Mouse (Mus musculus) testis, adult 2 months (tissue): ENCODE results near the gene Repin1. TPM values are rescaled to one million over a fixed set of nuclear protein-coding genes. Genes with fewer than 3 reads are reported as not detected.

Experiments used
- H3K27ac ChIP-seq: fragments of 200-500 bp; 2 replicates; pipeline ENCODE4 v1.5.1; 2012; ENCODE audit warnings: low read depth, low read length; ENCODE audit not compliant: control insufficient read depth, insufficient read depth
- H3K27me3 ChIP-seq: fragments of 200-500 bp; 2 replicates; pipeline ENCODE4 v1.6.1; 2012; ENCODE audit warnings: mild to moderate bottlenecking, low read length, moderate library complexity; ENCODE audit not compliant: control insufficient read depth, insufficient read depth
- H3K36me3 ChIP-seq: fragments of 200-500 bp; 2 replicates; pipeline ENCODE4 v1.6.1; 2012; ENCODE audit warnings: mild to moderate bottlenecking, low read length; ENCODE audit not compliant: control insufficient read depth, insufficient read depth
- H3K4me1 ChIP-seq: fragments of 200-500 bp; 2 replicates; pipeline ENCODE4 v1.6.1; 2012; ENCODE audit warnings: low read length; ENCODE audit not compliant: control insufficient read depth, insufficient read depth
- H3K4me3 ChIP-seq: fragments of 200-500 bp; 2 replicates; pipeline ENCODE4 v1.5.1; 2012; ENCODE audit warnings: low read depth, mild to moderate bottlenecking, low read length, moderate library complexity, mixed read lengths; ENCODE audit not compliant: control insufficient read depth
- CTCF ChIP-seq: fragments of 200-500 bp; IDR thresholded peaks from 2 replicates; pipeline ENCODE4 v1.5.1; 2012; ENCODE audit warnings: low read depth, mild to moderate bottlenecking, inconsistent platforms, low read length, moderate library complexity; ENCODE audit not compliant: control insufficient read depth, insufficient read depth, insufficient replicate concordance
- POLR2A ChIP-seq: fragments of 200-500 bp; IDR thresholded peaks from 2 replicates; pipeline ENCODE4 v1.6.1; 2012; ENCODE audit warnings: low read depth, mild to moderate bottlenecking, inconsistent platforms, low read length, moderate library complexity; ENCODE audit not compliant: control insufficient read depth
- polyA plus RNA-seq: library from polyadenylated mRNA; depleted of rRNA; stranded (reverse); fragments of >200 nt; gene quantifications from 2 replicates; pipeline ENCODE4 v1.2.3, GENCODE M21; 2012

The Repin1 gene
- polyA plus RNA-seq, 1 experiment = 17.8 TPM

- Histone ChIP-seq H3K27ac (no peak overlapping the region), H3K36me3 (no peaks in the 10 kb centered on the region), H3K27me3 (no peaks in the 10 kb centered on the region), H3K4me3 (peak overlapping the region; percentile 39), H3K4me1 (peaks cover 9% of the 10 kb centered on the region)
- TF ChIP-seq POLR2A = no peak
Observed at GRCm38 (mm10) chr6:48626984-48627383, 33.3 kb downstream of the Repin1 start.

- H3K27me3 ChIP-seq = no peaks in the 10 kb centered on the region
- H3K4me1 ChIP-seq = peaks cover 9% of the 10 kb centered on the region
- H3K36me3 ChIP-seq = no peaks in the 10 kb centered on the region
- no peak overlapping the region for H3K27ac ChIP-seq
- H3K4me3 ChIP-seq = peak overlapping the region; percentile 39
- TF ChIP-seq CTCF (no peak), POLR2A (no peak)
Observed at GRCm38 (mm10) chr6:48627511-48627924, 33.8 kb downstream of the Repin1 start.

DNA sequence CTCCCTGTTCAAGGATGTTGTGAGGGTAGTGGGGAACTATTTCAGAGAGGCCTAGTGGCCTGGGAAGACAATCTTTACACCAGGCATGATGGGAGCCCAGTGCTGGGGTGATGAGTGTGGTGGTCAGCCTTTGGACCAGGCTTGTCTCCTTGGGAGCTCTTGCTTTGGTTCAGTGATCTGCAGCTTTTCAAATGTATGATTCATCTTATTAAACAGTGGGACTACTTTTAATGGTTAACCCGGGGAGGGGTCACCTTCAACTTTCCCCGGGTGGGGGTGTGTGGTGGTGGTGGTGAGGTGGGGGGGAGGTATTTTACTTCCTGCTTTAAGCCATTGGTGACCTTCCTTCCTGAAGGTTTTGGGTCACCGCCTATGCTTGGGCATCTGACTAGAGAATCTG is 34.7 kb downstream of the Repin1 start:
- Histone ChIP-seq H3K27me3 (no peaks in the 10 kb centered on the region), H3K4me3 (no peak overlapping the region), H3K4me1 (peaks cover 9% of the 10 kb centered on the region), H3K27ac (no peak overlapping the region), H3K36me3 (no peaks in the 10 kb centered on the region)
- TF ChIP-seq CTCF (no peak), POLR2A (no peak)

DNA sequence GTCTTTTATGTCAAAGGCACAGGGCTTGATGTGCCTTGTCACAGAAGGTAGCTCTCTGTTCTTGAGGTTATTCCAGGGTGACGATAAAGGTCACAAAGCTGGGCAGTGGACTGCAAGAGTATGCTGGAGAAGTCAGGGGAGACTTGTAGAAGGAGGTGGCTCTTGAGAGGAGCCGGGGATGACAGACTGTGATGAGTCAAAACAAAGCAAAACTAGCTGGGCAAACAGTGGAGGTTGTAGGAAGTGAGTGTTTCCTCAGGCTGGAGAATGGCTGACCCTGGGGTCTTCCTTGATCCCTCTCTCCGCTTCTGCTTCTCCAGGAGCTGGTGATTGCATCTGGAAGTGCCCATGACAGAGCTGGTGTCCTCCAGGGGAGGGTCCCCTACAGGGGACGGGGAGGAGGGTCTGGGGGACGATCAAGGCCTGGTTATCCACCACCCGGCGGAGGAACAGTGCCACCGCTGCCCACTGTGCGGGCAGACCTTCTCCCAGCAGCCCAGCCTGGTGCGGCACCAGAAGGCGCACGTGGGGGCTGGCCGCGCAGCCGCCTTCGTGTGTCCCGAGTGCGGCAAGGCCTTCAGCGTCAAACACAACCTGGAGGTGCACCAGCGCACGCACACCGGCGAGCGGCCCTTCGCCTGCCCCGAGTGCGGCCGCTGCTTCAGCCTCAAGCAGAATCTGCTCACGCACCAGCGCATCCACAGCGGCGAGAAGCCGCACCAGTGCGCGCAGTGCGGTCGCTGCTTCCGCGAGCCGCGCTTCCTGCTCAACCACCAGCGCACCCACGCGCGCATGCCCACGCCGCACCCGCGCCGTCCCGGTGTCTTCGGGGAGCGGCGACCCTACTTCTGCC is 35.4 kb downstream of the Repin1 start:
- Histone ChIP-seq H3K36me3 (no peaks in the 10 kb centered on the region), H3K4me1 (peaks cover 9% of the 10 kb centered on the region), H3K27me3 (no peaks in the 10 kb centered on the region), H3K27ac (no peak overlapping the region), H3K4me3 (peak overlapping the region; percentile 56)
- no peak for TF ChIP-seq CTCF
- TF ChIP-seq POLR2A = no peak

DNA sequence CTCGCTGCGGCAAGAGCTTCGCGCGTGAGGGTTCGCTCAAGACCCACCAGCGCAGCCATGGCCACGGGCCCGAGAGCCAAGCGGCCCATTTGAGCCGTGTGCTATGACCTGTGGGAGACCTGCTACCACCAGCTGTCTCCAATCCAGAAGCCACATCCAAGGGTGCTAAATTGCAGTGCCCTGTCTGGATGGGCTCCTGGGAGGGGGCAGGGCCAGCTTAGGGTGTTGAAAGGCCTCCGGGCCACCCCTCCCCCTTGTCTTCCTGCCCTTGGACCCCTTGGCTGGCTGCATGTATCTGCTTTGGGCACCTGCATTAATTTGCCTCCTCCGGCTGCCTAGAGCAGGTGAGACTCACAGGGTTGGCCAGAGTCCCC is 36.0 kb downstream of the Repin1 start:
- H3K4me3 ChIP-seq = peak overlapping the region; percentile 56
- H3K36me3 ChIP-seq = no peaks in the 10 kb centered on the region
- peaks cover 9% of the 10 kb centered on the region for H3K4me1 ChIP-seq
- H3K27me3 ChIP-seq = no peaks in the 10 kb centered on the region
- H3K27ac ChIP-seq = no peak overlapping the region
- TF ChIP-seq POLR2A = no peak

DNA sequence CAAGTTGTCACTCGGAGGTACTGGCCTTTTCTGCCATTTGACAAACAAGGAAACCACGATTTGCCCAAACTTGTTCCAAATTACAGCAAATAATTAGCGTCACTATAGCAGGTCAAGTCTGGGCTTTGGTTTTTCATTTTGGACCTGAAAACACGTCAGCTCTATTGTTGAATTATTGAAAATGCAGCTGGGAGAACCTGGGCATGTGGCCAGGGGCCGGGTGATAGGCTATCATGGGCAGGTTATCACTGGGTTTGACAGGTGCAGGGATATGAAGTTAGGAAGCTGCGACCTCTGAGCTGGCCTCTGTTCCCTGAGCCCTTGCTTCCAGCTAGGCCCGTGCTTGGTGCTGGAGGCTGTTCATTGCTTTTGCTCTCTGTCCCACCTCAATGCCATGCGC is 37.1 kb downstream of the Repin1 start:
- no peak overlapping the region for H3K27ac ChIP-seq
- H3K27me3 ChIP-seq = no peaks in the 10 kb centered on the region
- TF ChIP-seq CTCF = no peak
- no peak for TF ChIP-seq POLR2A
- H3K4me3 ChIP-seq = no peak overlapping the region
- H3K4me1 ChIP-seq = peaks cover 9% of the 10 kb centered on the region
- H3K36me3 ChIP-seq = no peaks in the 10 kb centered on the region

- H3K4me1 ChIP-seq = no peaks in the 10 kb centered on the region; the same call in 1 of the 2 replicates
- H3K36me3 ChIP-seq = no peaks in the 10 kb centered on the region
- no peaks in the 10 kb centered on the region for H3K27me3 ChIP-seq
- no peak overlapping the region for H3K27ac ChIP-seq
- TF ChIP-seq POLR2A (no peak), CTCF (no peak)
- H3K4me3 ChIP-seq = no peak overlapping the region
Observed at GRCm38 (mm10) chr6:48635105-48635504, 41.4 kb downstream of the Repin1 start.
